Mouse (Mus musculus): ENCODE measurements around the gene Lyzl4.

The Lyzl4 gene

GRCm38 (mm10) chr9:121642001-121642400 is at the start of gene Lyzl4:
TSS of gene Lyzl4 (minus strand) at chr9:121642096.
- in situ Hi-C loops (cut with MboI, MseI) = no loop called here

- in situ Hi-C loops (cut with MboI, MseI) = no loop called here
These were observed 48.8 kb upstream of the Lyzl4 start for GRCm38 (mm10) chr9:121690734-121691133.

- in situ Hi-C loops (cut with MboI, MseI) = no loop called here
These were observed 48.3 kb upstream of the Lyzl4 start for GRCm38 (mm10) chr9:121690200-121690651.

- in situ Hi-C loops (cut with MboI, MseI) = no loop called here
These were observed 42.8 kb upstream of the Lyzl4 start for GRCm38 (mm10) chr9:121684702-121685101.

- in situ Hi-C loops (cut with MboI, MseI) = no loop called here
These were observed 40.3 kb upstream of the Lyzl4 start for GRCm38 (mm10) chr9:121682037-121682680.

- in situ Hi-C loops (cut with MboI, MseI) = no loop called here
These were observed 39.3 kb upstream of the Lyzl4 start for GRCm38 (mm10) chr9:121681191-121681590.

GRCm38 (mm10) chr9:121679549-121679948 is 37.7 kb upstream of the Lyzl4 start:
- in situ Hi-C loops (cut with MboI, MseI) = no loop called here

GRCm38 (mm10) chr9:121677476-121677875 is 35.6 kb upstream of the Lyzl4 start:
- in situ Hi-C loops (cut with MboI, MseI) = no loop called here

- in situ Hi-C loops (cut with MboI, MseI) = no loop called here
These were observed 35.2 kb upstream of the Lyzl4 start for GRCm38 (mm10) chr9:121677069-121677468.

- in situ Hi-C loops (cut with MboI, MseI) = no loop called here
These were observed 33.7 kb upstream of the Lyzl4 start for GRCm38 (mm10) chr9:121675556-121675955.

GRCm38 (mm10) chr9:121675011-121675410 is 33.1 kb upstream of the Lyzl4 start:
- in situ Hi-C loops (cut with MboI, MseI) = no loop called here

GRCm38 (mm10) chr9:121673716-121674115 is 31.8 kb upstream of the Lyzl4 start:
- in situ Hi-C loops (cut with MboI, MseI) = no loop called here

GRCm38 (mm10) chr9:121672311-121672710 is 30.4 kb upstream of the Lyzl4 start:
- in situ Hi-C loops (cut with MboI, MseI) = no loop called here

GRCm38 (mm10) chr9:121671300-121671699 is 29.4 kb upstream of the Lyzl4 start:
- in situ Hi-C loops (cut with MboI, MseI) = no loop called here

- in situ Hi-C loops (cut with MboI, MseI) = no loop called here
These were observed 27.5 kb upstream of the Lyzl4 start for GRCm38 (mm10) chr9:121669348-121669791.

- in situ Hi-C loops (cut with MboI, MseI) = no loop called here
These were observed 25.9 kb upstream of the Lyzl4 start for GRCm38 (mm10) chr9:121667822-121668221.

GRCm38 (mm10) chr9:121666957-121667630 is 25.2 kb upstream of the Lyzl4 start:
- in situ Hi-C loops (cut with MboI, MseI) = no loop called here

GRCm38 (mm10) chr9:121664104-121664503 is 22.2 kb upstream of the Lyzl4 start:
- in situ Hi-C loops (cut with MboI, MseI) = no loop called here

GRCm38 (mm10) chr9:121663467-121663866 is 21.6 kb upstream of the Lyzl4 start:
- in situ Hi-C loops (cut with MboI, MseI) = no loop called here

- in situ Hi-C loops (cut with MboI, MseI) = no loop called here
These were observed 17.9 kb upstream of the Lyzl4 start for GRCm38 (mm10) chr9:121659791-121660190.

- in situ Hi-C loops (cut with MboI, MseI) = no loop called here
These were observed 16.4 kb upstream of the Lyzl4 start for GRCm38 (mm10) chr9:121658248-121658647.

- in situ Hi-C loops (cut with MboI, MseI) = no loop called here
These were observed 15.2 kb upstream of the Lyzl4 start for GRCm38 (mm10) chr9:121657143-121657542.

- in situ Hi-C loops (cut with MboI, MseI) = no loop called here
These were observed 14.4 kb upstream of the Lyzl4 start for GRCm38 (mm10) chr9:121656322-121656721.
